Mouse (Mus musculus) forebrain, embryonic 10.5 days (tissue): ENCODE data around the gene Prpf38b. TPM values are rescaled to one million over a fixed set of nuclear protein-coding genes. Genes with fewer than 3 reads are reported as not detected.
"Not testable (repeated sequence)": the region's sequence is repeated elsewhere in the genome, so short reads cannot be mapped to it uniquely, and the experiment has no call there.

Source experiments
- DNase-seq: peaks from one replicate; pipeline ENCODE4 v3.0.0-alpha.2; 2017; ENCODE audit warnings: low spot score; ENCODE audit errors: extremely low spot score
- H3K27ac ChIP-seq: fragments of 300-500 bp; sonication (generic); 2 replicates; pipeline ENCODE4 v1.5.1; 2016; ENCODE audit warnings: mild to moderate bottlenecking
- H3K27me3 ChIP-seq: fragments of 300-500 bp; sonication (generic); 2 replicates; pipeline ENCODE4 v1.6.1; 2016; ENCODE audit warnings: mild to moderate bottlenecking; ENCODE audit not compliant: poor library complexity, severe bottlenecking
- H3K36me3 ChIP-seq: fragments of 300-500 bp; sonication (generic); replicated peaks from 2 replicates; pipeline ENCODE4 v1.6.1; 2016; ENCODE audit warnings: mild to moderate bottlenecking, moderate library complexity
- H3K4me1 ChIP-seq: fragments of 300-500 bp; sonication (generic); 2 replicates; pipeline ENCODE4 v1.6.1; 2016
- H3K4me3 ChIP-seq: fragments of 300-500 bp; sonication (generic); 2 replicates; pipeline ENCODE4 v1.5.1; 2016; ENCODE audit warnings: mild to moderate bottlenecking, moderate library complexity
- H3K9me3 ChIP-seq: fragments of 300-500 bp; sonication (generic); 2 replicates; pipeline ENCODE4 v1.6.1; 2016; ENCODE audit warnings: mild to moderate bottlenecking, moderate library complexity
- whole genome bisulfite sequencing: fragments of 180-500 bp; shearing (Covaris S2); methylation state at CpG from one replicate; pipeline ENCODE4 v1.1.7; 2016; 5-methylcytosine and 5-hydroxymethylcytosine counted together
- polyA plus RNA-seq: library from polyadenylated mRNA; unstranded; fragments of >200 nt; fragmentation: Nextera tagmentation; extraction: Ambion mirVana; gene quantifications from 2 replicates; pipeline ENCODE4 v1.2.1, GENCODE M21; 2016

Gene Prpf38b
- polyA plus RNA-seq, 1 experiment from 2014 or later: 67.5 TPM

DNA sequence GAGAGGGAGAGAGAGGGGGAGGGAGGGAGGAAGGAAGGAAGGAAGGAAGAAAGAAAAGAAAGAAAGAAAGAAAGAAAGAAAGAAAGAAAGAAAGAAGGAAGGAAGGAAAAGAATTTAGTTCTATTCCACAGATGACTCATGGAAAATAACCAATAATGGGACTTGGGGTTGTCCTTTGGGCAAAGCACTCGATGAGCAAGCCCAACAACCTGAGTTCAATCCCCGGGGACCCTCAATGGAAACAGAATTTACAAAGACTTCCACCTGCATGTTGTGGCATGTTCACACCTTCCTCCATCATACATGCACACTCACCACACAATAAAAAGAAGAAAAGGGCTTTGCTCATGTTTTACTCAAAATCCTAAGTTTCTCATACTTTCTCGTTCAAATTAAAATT is 44.1 kb downstream of the Prpf38b start:
- Histone ChIP-seq H3K4me3 (no peak overlapping the region), H3K4me1 (no peaks in the 10 kb centered on the region), H3K27ac (no peak overlapping the region), H3K9me3 (no peaks in the 10 kb centered on the region), H3K27me3 (no peaks in the 10 kb centered on the region), H3K36me3 (no peaks in the 10 kb centered on the region)
- 93% methylated on average over 3 of the region's 3 CpGs for WGBS
- no peak for DNase-seq

DNA sequence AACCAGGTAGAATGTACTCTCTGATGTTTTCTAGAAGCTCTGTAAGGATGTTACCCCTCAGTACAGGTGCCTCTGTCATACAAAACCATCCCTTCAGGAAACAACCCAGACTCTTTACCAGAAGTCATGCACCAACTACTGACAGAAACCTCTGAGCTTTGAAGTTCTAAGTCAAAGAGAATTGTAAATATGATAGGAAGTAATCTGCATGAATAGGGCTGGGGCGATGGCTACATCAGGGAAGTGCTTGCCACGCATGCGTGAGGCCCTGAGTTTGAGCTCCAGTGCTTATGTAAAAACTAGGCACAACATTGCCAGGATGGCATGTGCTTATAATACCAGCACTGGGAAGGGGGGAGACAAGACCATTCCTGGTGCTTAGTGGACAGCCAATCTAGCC is 45.9 kb downstream of the Prpf38b start:
- no peak for DNase-seq
- no peaks in the 10 kb centered on the region for H3K9me3 ChIP-seq
- no peak overlapping the region for H3K4me3 ChIP-seq
- 92% methylated on average over 3 of the region's 3 CpGs for WGBS
- no peak overlapping the region for H3K27ac ChIP-seq
- no peaks in the 10 kb centered on the region for H3K27me3 ChIP-seq
- H3K4me1 ChIP-seq: no peaks in the 10 kb centered on the region
- H3K36me3 ChIP-seq: no peaks in the 10 kb centered on the region

DNA sequence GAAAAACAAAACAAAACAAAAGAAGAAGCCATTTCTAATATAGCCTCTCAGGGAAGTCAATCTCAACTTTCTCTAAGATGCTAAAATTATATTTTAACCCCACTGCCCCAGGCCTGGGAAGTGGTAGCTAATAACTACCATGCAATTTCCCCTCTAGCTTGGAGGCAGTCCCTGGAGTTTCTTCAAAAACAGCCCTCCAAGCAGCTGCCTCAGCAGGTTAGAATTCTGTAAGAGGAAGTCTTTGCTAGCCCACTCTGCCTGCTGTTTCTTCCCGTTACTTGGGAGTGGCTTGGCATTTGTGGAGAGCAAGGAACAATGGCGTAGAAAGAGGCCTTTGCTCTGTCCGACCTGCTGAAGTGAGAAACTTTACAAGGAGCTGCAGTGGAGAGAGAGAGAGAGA is 46.4 kb downstream of the Prpf38b start:
- no peaks in the 10 kb centered on the region for H3K36me3 ChIP-seq
- H3K27me3 ChIP-seq: no peaks in the 10 kb centered on the region
- H3K4me1 ChIP-seq: no peaks in the 10 kb centered on the region
- H3K4me3 ChIP-seq: no peak overlapping the region
- DNase-seq: no peak
- 48% methylated on average over 3 of the region's 3 CpGs for WGBS
- H3K9me3 ChIP-seq: no peaks in the 10 kb centered on the region
- H3K27ac ChIP-seq: no peak overlapping the region

DNA sequence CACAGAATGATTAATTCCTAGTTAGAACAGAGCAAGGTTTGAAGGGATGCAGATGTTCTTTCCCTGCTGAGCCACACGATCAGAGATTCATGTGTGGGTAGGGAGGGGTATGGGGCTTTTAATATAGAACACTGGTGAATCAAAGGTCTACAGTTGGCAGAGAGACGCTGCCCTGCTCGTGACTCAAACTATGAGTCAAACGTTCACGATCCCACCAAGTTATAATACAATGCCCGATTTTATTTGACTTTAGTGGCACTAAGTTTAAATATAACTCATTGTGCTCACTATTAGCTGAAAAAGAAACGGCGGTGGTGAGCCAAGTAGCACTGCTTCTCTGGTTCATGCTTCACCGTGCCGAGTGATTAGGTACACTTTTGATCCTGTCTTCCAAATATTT is 48.4 kb downstream of the Prpf38b start:
- Histone ChIP-seq H3K27me3 (no peaks in the 10 kb centered on the region), H3K4me3 (no peak overlapping the region), H3K4me1 (peaks cover 19% of the 10 kb centered on the region), H3K27ac (no peak overlapping the region), H3K36me3 (no peaks in the 10 kb centered on the region), H3K9me3 (no peaks in the 10 kb centered on the region)
- 93% methylated on average over 10 of the region's 10 CpGs for WGBS
- DNase-seq: no peak

DNA sequence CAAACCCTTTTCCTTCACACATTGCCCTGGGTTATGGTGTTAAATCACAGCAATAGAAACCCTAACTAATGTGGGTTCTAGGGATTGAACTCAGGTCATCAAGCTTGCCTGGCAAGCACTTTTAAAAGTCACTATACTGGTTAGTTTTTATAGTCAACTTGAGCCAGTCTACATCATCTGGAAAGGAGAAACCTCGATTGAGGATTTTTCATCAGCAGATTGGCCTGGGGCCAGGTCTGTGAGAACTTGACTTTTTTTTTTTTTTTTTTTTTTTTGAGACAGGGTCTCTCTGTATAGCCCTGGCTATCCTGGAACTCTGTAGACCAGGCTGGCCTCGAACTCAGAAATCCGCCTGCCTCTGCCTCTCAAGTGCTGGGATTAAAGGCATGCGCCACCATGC is 49.2 kb downstream of the Prpf38b start:
- DNase-seq, H3K27me3 ChIP-seq, H3K9me3 ChIP-seq, H3K36me3 ChIP-seq, H3K4me3 ChIP-seq, H3K27ac ChIP-seq: not testable (repeated sequence)
- H3K4me1 ChIP-seq: peaks cover 27% of the 10 kb centered on the region
- WGBS: 92% methylated on average over 4 of the region's 4 CpGs

DNA sequence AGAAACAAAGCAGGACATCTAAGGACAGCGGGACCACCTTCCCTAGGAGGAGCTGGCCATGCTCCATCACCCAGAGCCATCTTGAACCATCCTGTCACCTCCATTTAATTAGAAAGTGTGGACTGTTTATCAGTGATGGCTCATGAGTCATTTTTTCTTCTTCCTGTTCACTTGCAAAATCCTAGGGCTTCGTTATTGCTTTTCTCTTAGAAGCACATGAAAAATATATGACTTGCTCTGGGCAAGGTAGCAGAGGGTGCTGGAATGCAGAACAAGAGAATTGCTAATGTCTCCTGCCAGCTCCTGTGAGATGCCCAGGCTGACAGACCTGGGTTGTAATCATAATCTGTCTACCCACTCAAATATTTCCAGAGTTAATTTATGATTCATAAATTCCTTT is 50.7 kb downstream of the Prpf38b start:
- H3K9me3 ChIP-seq: no peaks in the 10 kb centered on the region
- H3K27me3 ChIP-seq: peaks cover 6% of the 10 kb centered on the region
- H3K4me3 ChIP-seq: no peak overlapping the region
- 77% methylated on average over 2 of the region's 2 CpGs for WGBS
- H3K4me1 ChIP-seq: peaks cover 40% of the 10 kb centered on the region
- no peaks in the 10 kb centered on the region for H3K36me3 ChIP-seq
- no peak for DNase-seq
- no peak overlapping the region for H3K27ac ChIP-seq

DNA sequence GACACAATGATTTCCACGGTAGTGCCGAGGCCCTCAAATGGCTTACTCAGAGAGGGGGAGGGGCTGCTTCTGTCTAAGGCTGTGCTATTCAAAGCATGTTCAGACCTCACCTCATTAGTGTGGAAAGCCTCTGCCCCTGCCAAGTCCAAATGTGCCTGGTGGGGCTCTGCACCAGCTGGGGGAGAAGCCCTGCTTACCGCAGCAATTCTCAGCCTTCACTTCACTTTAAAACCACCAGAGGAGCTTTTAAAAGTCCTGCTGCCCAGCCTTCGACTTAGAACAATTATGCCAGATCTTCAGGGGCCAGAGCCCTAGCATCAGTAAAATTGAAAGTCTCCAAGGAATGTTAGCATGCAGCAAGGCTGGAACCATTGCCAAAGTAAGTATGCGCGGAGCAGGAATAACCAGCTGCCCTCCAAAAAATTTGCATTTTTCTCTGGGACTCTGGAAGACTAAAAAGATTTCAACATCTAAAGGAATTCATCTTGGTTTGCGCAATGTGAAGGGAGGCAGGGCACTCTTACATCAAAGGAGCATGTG is 53.2 kb downstream of the Prpf38b start:
- peak overlapping the region; percentile 7; the same call in 1 of the 2 replicates for H3K4me3 ChIP-seq
- no peaks in the 10 kb centered on the region for H3K9me3 ChIP-seq
- H3K27me3 ChIP-seq: peaks cover 11% of the 10 kb centered on the region
- 44% methylated on average over 7 of the region's 7 CpGs for WGBS
- H3K36me3 ChIP-seq: no peaks in the 10 kb centered on the region
- DNase-seq: peak; percentile 51
- H3K4me1 ChIP-seq: peaks cover 46% of the 10 kb centered on the region
- H3K27ac ChIP-seq: peak overlapping the region; percentile 72

DNA sequence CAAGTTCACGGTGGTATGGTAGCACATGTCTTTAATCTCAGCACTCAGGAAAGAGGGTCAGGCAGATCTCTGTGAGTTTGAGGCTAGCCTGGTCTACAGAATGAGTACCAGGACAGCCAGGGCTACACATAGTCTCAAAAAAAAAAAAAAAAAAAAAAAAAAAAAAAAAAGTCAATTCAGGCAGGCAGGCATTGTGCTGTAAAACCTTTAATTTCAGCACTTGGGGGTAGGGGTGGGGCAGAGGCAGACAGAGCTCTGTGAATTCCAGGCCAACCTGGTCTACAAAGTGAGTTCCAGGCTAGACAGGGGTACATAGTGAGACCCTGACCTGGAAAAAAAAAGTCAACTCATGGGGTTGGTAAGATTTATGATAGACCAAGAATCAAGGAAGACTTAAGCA is 53.8 kb downstream of the Prpf38b start:
- Histone ChIP-seq H3K27ac (peak overlapping the region; percentile 72), H3K27me3 (peaks cover 11% of the 10 kb centered on the region), H3K4me3 (no peak overlapping the region), H3K9me3 (no peaks in the 10 kb centered on the region), H3K4me1 (peaks cover 46% of the 10 kb centered on the region), H3K36me3 (no peaks in the 10 kb centered on the region)
- WGBS: 84% methylated on average over 1 of the region's 1 CpGs
- DNase-seq: no peak

DNA sequence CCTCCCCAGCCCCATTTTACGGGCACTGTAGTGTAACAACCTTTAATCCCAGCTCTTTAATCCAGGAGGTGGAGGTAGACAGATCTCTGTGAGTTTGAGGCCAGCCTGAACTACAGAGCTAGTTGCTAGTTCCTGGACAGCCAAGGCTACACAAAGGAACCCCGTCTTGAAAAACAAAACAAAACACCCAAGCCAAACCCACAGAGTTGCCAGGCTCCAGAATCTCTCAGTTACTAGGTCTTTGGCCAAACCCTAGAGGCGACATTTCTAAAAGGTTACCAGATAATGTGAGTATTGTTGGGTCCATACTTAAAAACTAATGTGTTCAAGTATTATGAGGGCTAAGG is 54.4 kb downstream of the Prpf38b start:
- Histone ChIP-seq H3K4me1 (peaks cover 50% of the 10 kb centered on the region), H3K36me3 (no peaks in the 10 kb centered on the region), H3K27ac (no peak overlapping the region), H3K4me3 (no peak overlapping the region), H3K27me3 (peaks cover 11% of the 10 kb centered on the region), H3K9me3 (no peaks in the 10 kb centered on the region)
- 24% methylated on average over 3 of the region's 3 CpGs for WGBS
- no peak for DNase-seq

DNA sequence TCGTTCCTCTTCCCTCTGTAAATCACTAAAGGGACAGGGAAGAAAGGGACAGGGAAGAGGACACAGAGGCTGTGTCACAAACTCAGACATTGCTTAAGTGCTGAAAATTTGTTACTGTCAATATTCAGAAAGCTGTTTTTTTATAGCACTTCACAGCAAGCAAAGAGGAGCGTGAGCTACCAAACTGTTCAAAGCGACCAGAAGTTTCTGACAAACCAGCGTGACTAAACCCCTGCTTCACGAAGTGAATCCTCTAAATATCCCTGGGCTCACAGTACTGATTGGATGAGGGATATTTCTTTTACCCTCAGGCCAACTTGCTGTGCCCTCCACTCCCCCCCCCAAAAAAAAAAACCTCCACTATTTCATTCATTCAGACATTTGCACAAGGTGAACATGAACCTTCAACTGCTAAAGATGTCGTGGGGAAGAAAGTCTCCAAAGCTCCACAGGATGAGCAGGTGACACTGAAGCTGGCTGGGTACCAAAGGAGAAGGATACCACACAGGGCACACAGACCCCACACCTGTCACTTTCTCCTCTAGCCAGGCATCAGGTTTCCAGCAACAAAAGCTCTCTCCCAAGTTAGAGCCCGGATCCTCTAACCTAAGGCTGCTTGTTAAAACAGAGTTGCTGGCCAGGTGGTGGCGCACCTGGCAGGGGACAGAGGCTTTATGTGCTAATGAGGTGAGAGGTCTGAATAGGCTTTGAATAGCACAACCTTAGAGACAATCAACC is 55.0 kb downstream of the Prpf38b start:
- H3K4me3 ChIP-seq: no peak overlapping the region
- H3K27ac ChIP-seq: no peak overlapping the region
- no peaks in the 10 kb centered on the region for H3K36me3 ChIP-seq
- H3K27me3 ChIP-seq: peaks cover 11% of the 10 kb centered on the region
- 41% methylated on average over 8 of the region's 8 CpGs for WGBS
- H3K4me1 ChIP-seq: peaks cover 51% of the 10 kb centered on the region
- no peaks in the 10 kb centered on the region for H3K9me3 ChIP-seq
- DNase-seq: peak; percentile 21

DNA sequence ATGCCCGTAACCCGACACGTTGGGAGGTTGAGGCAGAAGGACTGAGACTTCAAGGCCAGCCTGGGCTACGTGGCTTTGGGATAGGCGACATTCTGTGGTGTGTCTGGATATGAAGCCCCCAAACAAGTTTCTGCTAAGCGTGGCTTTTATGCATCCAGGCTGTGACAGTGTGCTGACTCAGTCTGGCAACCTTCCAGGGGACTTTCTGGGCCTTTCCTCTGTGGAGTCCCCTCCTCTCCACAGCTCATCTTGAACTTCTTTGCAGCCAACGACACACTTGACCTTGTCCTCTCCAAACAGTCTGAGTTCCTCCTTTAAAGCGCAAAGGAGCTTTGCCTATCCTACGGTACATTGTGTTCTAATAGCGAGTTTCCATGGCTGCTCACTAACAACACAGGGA is 55.7 kb downstream of the Prpf38b start:
- peaks cover 11% of the 10 kb centered on the region for H3K27me3 ChIP-seq
- peaks cover 51% of the 10 kb centered on the region for H3K4me1 ChIP-seq
- no peak for DNase-seq
- 0 out of 2 replicates have a peak overlapping the region, but pooled peaks have one; percentile 56 for H3K27ac ChIP-seq
- H3K9me3 ChIP-seq: no peaks in the 10 kb centered on the region
- H3K36me3 ChIP-seq: no peaks in the 10 kb centered on the region
- 76% methylated on average over 10 of the region's 10 CpGs for WGBS
- no peak overlapping the region for H3K4me3 ChIP-seq

DNA sequence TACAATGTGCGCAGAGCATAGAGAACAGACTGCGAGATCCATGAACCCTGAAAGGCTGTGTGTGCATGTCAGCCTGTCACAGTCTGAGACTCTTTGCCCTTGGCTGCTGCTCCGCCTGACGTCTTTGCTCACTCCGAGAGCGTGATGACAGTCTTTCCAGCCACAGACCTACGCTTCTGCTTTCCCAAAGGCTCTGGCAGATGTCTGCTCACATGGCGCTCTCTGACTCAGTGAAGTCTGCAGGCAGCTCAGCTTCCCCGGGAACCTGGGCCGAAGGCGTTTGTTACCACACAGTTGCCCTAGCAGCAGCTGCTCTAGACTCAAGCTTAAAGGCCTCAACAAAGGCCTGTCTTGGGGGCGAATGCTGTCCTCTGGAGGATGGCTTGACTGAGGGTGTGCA is 56.2 kb downstream of the Prpf38b start:
- Histone ChIP-seq H3K9me3 (no peaks in the 10 kb centered on the region), H3K27ac (peak overlapping the region; percentile 56; the same call in 1 of the 2 replicates), H3K36me3 (no peaks in the 10 kb centered on the region), H3K4me3 (no peak overlapping the region), H3K4me1 (peaks cover 51% of the 10 kb centered on the region), H3K27me3 (peaks cover 11% of the 10 kb centered on the region)
- no peak for DNase-seq
- 70% methylated on average over 12 of the region's 12 CpGs for WGBS

DNA sequence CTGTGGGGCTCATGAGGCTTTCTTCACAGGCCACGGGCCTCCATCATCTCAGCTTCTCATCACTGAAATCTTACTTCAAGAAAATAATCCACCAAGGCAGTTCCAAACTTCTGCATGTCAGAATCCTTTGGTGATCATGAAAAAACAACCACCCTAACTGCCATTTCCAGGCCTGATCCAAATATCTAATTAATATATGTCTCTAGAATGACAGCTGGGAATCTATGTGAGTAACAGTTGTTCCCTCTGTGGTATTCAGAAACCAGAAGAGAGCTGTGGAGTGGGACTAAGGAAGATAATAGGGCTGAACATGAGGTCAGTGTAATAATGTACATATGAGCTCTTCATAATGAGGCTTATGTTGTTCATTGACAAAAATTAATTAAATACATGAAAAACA is 58.3 kb downstream of the Prpf38b start:
- Histone ChIP-seq H3K4me3 (no peak overlapping the region), H3K9me3 (no peaks in the 10 kb centered on the region), H3K4me1 (peaks cover 34% of the 10 kb centered on the region), H3K36me3 (no peaks in the 10 kb centered on the region), H3K27ac (no peak overlapping the region), H3K27me3 (peaks cover 11% of the 10 kb centered on the region)
- no peak for DNase-seq
- 86% methylated on average over 1 of the region's 1 CpGs for WGBS
